Mouse (Mus musculus) gastrocnemius, postnatal 4 days (tissue): ENCODE measurements around the gene Gipc2. TPM values are rescaled to one million over a fixed set of nuclear protein-coding genes. Genes with fewer than 3 reads are reported as not detected.
"Not testable (repeated sequence)": the region's sequence is repeated elsewhere in the genome, so short reads cannot be mapped to it uniquely, and the experiment has no call there.

Source experiments
- DNase-seq, 2 experiments: peaks; one replicate each; pipeline ENCODE4 v3.0.0; 2021 to 2022; ENCODE audit warnings: low spot score in 2 of 2, mixed read lengths in 2 of 2
- long read RNA-seq, 2 experiments: library from polyadenylated mRNA; stranded (forward); transcript quantifications; one replicate each; pipeline ENCODE4 v2.0.0; 2021
- total RNA-seq, 2 experiments: library from RNA; stranded (reverse); gene quantifications; 2 replicates each; pipeline ENCODE4 v1.2.3; 2021

Gipc2 gene
- total RNA-seq: 1 to 10 TPM in 1 of 2 experiments, under 1 TPM in 1; 0.86 to 1.4 TPM
- long read RNA-seq, experiment 1, partial matches to known transcripts: 0 of 1 reads
- long read RNA-seq, experiment 1, other reads (novel, unspliced or antisense): 1 of 1 reads
- long read RNA-seq, experiment 2, partial matches to known transcripts: 0 of 1 reads
- long read RNA-seq, experiment 2, other reads (novel, unspliced or antisense): 0 of 1 reads

- no peak for DNase-seq
These were observed at the start of gene Gipc2 for GRCm38 (mm10) chr3:152166099-152166423. Gene Gipc2, minus strand, starts transcription at chr3:152166230.

- no peak for DNase-seq
These were observed 47.4 kb upstream of the Gipc2 start for GRCm38 (mm10) chr3:152213416-152213815.

GRCm38 (mm10) chr3:152211731-152212279 is 45.8 kb upstream of the Gipc2 start:
- DNase-seq: no peak

- peak; percentile 57 to 75 for DNase-seq
These were observed 44.8 kb upstream of the Gipc2 start for GRCm38 (mm10) chr3:152210728-152211391.

- DNase-seq: peak; percentile 100
These were observed 44.1 kb upstream of the Gipc2 start, which contains the start of the genes Dnajb4 and Fubp1 for GRCm38 (mm10) chr3:152209967-152210634. Gene Dnajb4, minus strand, starts transcription at chr3:152210302. Gene Fubp1, plus strand, starts transcription at chr3:152210422.

GRCm38 (mm10) chr3:152209177-152209966 is 43.3 kb upstream of the Gipc2 start:
- DNase-seq: no peak

- no peak for DNase-seq
These were observed 42.3 kb upstream of the Gipc2 start for GRCm38 (mm10) chr3:152208096-152208885.

- no peak for DNase-seq
These were observed 41.1 kb upstream of the Gipc2 start for GRCm38 (mm10) chr3:152207156-152207555.

- no peak for DNase-seq
These were observed 38.5 kb upstream of the Gipc2 start for GRCm38 (mm10) chr3:152204577-152204976.

- no peak for DNase-seq
These were observed 38.0 kb upstream of the Gipc2 start for GRCm38 (mm10) chr3:152203996-152204395.

GRCm38 (mm10) chr3:152203411-152203810 is 37.4 kb upstream of the Gipc2 start:
- DNase-seq: no peak

GRCm38 (mm10) chr3:152202942-152203341 is 36.9 kb upstream of the Gipc2 start:
- DNase-seq: no peak

- DNase-seq: no peak
These were observed 35.6 kb upstream of the Gipc2 start for GRCm38 (mm10) chr3:152201651-152202050.

- no peak for DNase-seq
These were observed 35.2 kb upstream of the Gipc2 start for GRCm38 (mm10) chr3:152201181-152201580.

- no peak for DNase-seq
These were observed 33.1 kb upstream of the Gipc2 start for GRCm38 (mm10) chr3:152199125-152199524.

GRCm38 (mm10) chr3:152197246-152197645 is 31.2 kb upstream of the Gipc2 start:
- DNase-seq: not testable (repeated sequence)

- peak; percentile 52 to 78 for DNase-seq
These were observed 27.6 kb upstream of the Gipc2 start for GRCm38 (mm10) chr3:152193635-152194097.

- DNase-seq: no peak
These were observed 27.1 kb upstream of the Gipc2 start for GRCm38 (mm10) chr3:152193177-152193576.

- DNase-seq: no peak
These were observed 26.4 kb upstream of the Gipc2 start for GRCm38 (mm10) chr3:152192238-152192931.

- no peak for DNase-seq
These were observed 25.8 kb upstream of the Gipc2 start for GRCm38 (mm10) chr3:152191791-152192237.
